Mouse (Mus musculus) adrenal gland, postnatal 25 days (tissue): ENCODE results near the gene Fam69b. TPM values are rescaled to one million over a fixed set of nuclear protein-coding genes. Genes with fewer than 3 reads are reported as not detected.

ENCODE experiments used
- DNase-seq: peaks from one replicate; pipeline ENCODE4 v3.0.0; 2021; ENCODE audit warnings: mixed read lengths
- long read RNA-seq: library from polyadenylated mRNA; stranded (forward); transcript quantifications from one replicate; pipeline ENCODE4 v2.0.0, GENCODE M21; 2021
- total RNA-seq: library from RNA; stranded (reverse); gene quantifications from 2 replicates; pipeline ENCODE4 v1.2.3, GENCODE M21; 2021

Fam69b gene
- 6.6 and 9.8 TPM in 2 replicates for total RNA-seq
- long read RNA-seq, transcript Fam69b-201 (5 exons, 1,622 nt), result major isoform, 24 of 31 reads
- long read RNA-seq, partial matches to known transcripts, result 0 of 31 reads
- long read RNA-seq, other reads (novel, unspliced or antisense), result 7 of 31 reads

GRCm38 (mm10) chr2:26627921-26628739 is at the start of gene Fam69b:
Fam69b (plus strand) TSS chr2:26628457.
- peak; percentile 82 for DNase-seq

- no peak for DNase-seq
These were observed 48.5 kb upstream of the Fam69b start, which contains the start of gene Egfl7 for GRCm38 (mm10) chr2:26579714-26580113. Egfl7 (plus strand) TSS chr2:26580014.

GRCm38 (mm10) chr2:26580751-26581150 is 47.5 kb upstream of the Fam69b start:
- DNase-seq, result no peak

- DNase-seq, result no peak
These were observed 46.1 kb upstream of the Fam69b start for GRCm38 (mm10) chr2:26582203-26582602.

- no peak for DNase-seq
These were observed 45.5 kb upstream of the Fam69b start for GRCm38 (mm10) chr2:26582741-26583140.

GRCm38 (mm10) chr2:26583640-26584039 is 44.6 kb upstream of the Fam69b start:
- peak; percentile 65 for DNase-seq

GRCm38 (mm10) chr2:26585713-26586112 is 42.5 kb upstream of the Fam69b start:
- no peak for DNase-seq

- DNase-seq, result peak; percentile 72
These were observed 41.8 kb upstream of the Fam69b start, which contains the start of gene Gm20532 for GRCm38 (mm10) chr2:26586294-26587043. Gm20532 (plus strand) TSS chr2:26586639.

GRCm38 (mm10) chr2:26587044-26587405 is 41.2 kb upstream of the Fam69b start:
- DNase-seq, result no peak

GRCm38 (mm10) chr2:26588573-26588972 is 39.7 kb upstream of the Fam69b start:
- DNase-seq, result no peak

GRCm38 (mm10) chr2:26589284-26589683 is 39.0 kb upstream of the Fam69b start:
- no peak for DNase-seq

- DNase-seq, result no peak
These were observed 38.0 kb upstream of the Fam69b start for GRCm38 (mm10) chr2:26590282-26590681.

GRCm38 (mm10) chr2:26590962-26591361 is 37.3 kb upstream of the Fam69b start:
- no peak for DNase-seq

GRCm38 (mm10) chr2:26591416-26591815 is 36.8 kb upstream of the Fam69b start:
- no peak for DNase-seq

- no peak for DNase-seq
These were observed 34.8 kb upstream of the Fam69b start for GRCm38 (mm10) chr2:26593211-26594021.

- no peak for DNase-seq
These were observed 34.3 kb upstream of the Fam69b start for GRCm38 (mm10) chr2:26594022-26594346.

GRCm38 (mm10) chr2:26594461-26594933 is 33.8 kb upstream of the Fam69b start:
- DNase-seq, result no peak

- DNase-seq, result no peak
These were observed 33.1 kb upstream of the Fam69b start for GRCm38 (mm10) chr2:26594934-26595724.

- no peak for DNase-seq
These were observed 32.4 kb upstream of the Fam69b start for GRCm38 (mm10) chr2:26595725-26596435.

- DNase-seq, result no peak
These were observed 31.4 kb upstream of the Fam69b start for GRCm38 (mm10) chr2:26596898-26597297.

- no peak for DNase-seq
These were observed 30.4 kb upstream of the Fam69b start for GRCm38 (mm10) chr2:26597810-26598209.
